Mouse (Mus musculus) E14TG2a.4 (cell line): Measurements from ENCODE around the gene Khsrp.

Experiments used
- H3K27me3 ChIP-seq: 2 replicates; pipeline ENCODE4 v1.6.1; 2014; ENCODE audit warnings: low read length, control low read depth; ENCODE audit not compliant: insufficient read depth
- H3K36me3 ChIP-seq: 2 replicates; pipeline ENCODE4 v1.6.1; 2014; ENCODE audit warnings: low read length, control low read depth; ENCODE audit not compliant: insufficient read depth
- H3K4me1 ChIP-seq: replicated peaks from 2 replicates; pipeline ENCODE4 v1.6.1; 2014; ENCODE audit warnings: low read depth, low read length, control low read depth
- H3K4me3 ChIP-seq: replicated peaks from 2 replicates; pipeline ENCODE4 v1.5.1; 2014; ENCODE audit warnings: mild to moderate bottlenecking, low read length
- H3K9me3 ChIP-seq: 2 replicates; pipeline ENCODE4 v1.6.1; 2014; ENCODE audit warnings: low read length, control low read depth
- CTCF ChIP-seq: conservative IDR thresholded peaks from 2 replicates; pipeline ENCODE4 v1.5.1; 2014; ENCODE audit warnings: low read length
- NANOG ChIP-seq: IDR thresholded peaks from 2 replicates; pipeline ENCODE4 v1.6.1; 2014; ENCODE audit warnings: borderline replicate concordance, low read length, mixed read lengths
- POU5F1 ChIP-seq: IDR thresholded peaks from 2 replicates; pipeline ENCODE4 v1.6.1; 2014; ENCODE audit warnings: low read length, borderline replicate concordance

Gene Khsrp

DNA sequence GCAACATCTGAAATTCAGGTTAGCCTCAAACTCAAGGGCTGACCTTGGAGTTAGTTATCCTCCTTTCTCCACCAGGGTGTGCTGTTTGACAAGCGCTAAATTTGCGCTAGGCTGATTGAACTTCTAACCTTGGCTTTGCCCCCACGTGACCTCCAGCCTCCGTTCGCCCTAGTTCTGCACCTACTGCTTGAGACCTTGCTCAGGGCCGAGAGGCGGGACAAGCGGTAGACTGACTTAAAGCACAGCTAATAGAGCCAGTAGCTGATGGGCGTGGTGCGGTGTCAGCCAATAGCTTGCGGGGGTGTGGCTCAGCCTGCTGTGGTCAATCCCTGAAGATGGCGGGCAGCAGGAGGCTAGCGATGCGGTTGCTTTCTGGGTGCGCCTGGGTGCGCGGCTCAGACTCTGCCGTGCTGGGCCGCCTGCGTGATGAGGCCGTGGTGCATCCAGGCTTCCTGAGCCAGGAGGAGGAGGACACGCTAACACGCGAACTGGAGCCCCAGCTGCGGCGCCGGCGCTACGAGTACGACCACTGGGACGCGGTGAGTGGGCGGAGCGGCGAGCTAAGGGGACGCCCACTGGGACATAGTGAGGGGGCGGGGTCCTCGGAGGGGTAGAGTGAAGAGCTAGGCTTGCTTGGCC, 34.2 kb downstream of the Khsrp start, which contains the start of gene Alkbh7:
Alkbh7 (plus strand) TSS at position 311 of the 639 bp plus-strand sequence.
- H3K27me3 ChIP-seq: no peaks in the 10 kb centered on the region
- peaks cover 87% of the 10 kb centered on the region for H3K36me3 ChIP-seq
- H3K4me1 ChIP-seq: peaks cover 60% of the 10 kb centered on the region
- H3K9me3 ChIP-seq: no peaks in the 10 kb centered on the region
- H3K4me3 ChIP-seq: peak within 1 kb of the TSS; percentile 95
- no peak for TF ChIP-seq NANOG
- peak; percentile 60 for TF ChIP-seq CTCF

DNA sequence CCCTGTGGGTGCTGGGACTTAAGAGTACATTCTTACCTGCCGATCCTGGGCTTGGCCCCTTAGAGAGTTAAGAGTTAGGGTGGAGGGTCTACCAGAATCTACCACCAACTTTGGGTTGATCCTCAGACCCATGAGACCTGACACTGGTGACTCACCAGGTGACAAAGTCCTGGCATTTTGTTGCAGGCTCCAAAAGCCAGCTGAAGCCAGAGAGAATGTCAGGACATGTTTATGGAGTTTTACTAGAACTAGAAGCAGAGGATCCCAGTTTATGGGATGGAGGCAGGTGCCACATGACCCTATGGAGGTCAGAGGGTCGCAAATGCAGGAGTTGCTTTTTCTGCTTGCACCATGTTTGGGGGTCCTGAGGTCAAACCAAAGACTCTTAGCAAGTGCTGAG, 34.8 kb downstream of the Khsrp start:
- no peak for TF ChIP-seq POU5F1
- no peak for TF ChIP-seq NANOG
- no peak for TF ChIP-seq CTCF
- Histone ChIP-seq H3K9me3 (no peaks in the 10 kb centered on the region), H3K4me3 (0 out of 2 replicates have a peak overlapping the region, but pooled peaks have one; percentile 1)

GRCm38 (mm10) chr17:56995046-56995445, 36.3 kb downstream of the Khsrp start:
- no peak for TF ChIP-seq POU5F1
- TF ChIP-seq NANOG: no peak
- no peak for TF ChIP-seq CTCF
- Histone ChIP-seq H3K4me1 (peaks cover 69% of the 10 kb centered on the region), H3K4me3 (no peak overlapping the region), H3K36me3 (peaks cover 81% of the 10 kb centered on the region), H3K9me3 (no peaks in the 10 kb centered on the region), H3K27me3 (no peaks in the 10 kb centered on the region)

More for the DNA sequence above, 34.8 kb downstream of the Khsrp start:
- Histone ChIP-seq H3K4me1 (peaks cover 62% of the 10 kb centered on the region), H3K36me3 (peaks cover 89% of the 10 kb centered on the region), H3K27me3 (no peaks in the 10 kb centered on the region)

DNA sequence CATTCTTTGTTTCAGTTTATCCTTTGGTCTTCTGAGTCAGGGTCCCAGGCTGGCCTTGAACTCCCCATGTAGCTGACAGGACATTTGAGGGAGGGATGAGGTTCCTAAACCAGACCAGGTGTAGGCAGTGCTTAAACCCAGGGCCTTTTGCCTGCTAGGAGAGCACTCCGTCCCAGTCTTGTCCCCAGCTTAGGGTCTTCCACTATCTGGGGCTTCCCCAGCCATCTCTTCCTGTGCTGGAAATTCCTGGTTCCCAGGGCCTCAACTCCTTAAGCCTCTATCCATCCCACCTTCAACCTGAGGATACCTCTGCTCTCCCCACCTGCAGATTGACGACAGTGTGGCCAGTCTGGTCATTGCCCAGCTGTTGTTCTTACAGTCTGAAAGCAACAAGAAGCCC, 40.4 kb downstream of the Khsrp start:
- peak overlapping the region; percentile 98 for H3K4me3 ChIP-seq
- H3K36me3 ChIP-seq: peaks cover 51% of the 10 kb centered on the region
- H3K27me3 ChIP-seq: no peaks in the 10 kb centered on the region
- H3K4me1 ChIP-seq: peaks cover 56% of the 10 kb centered on the region
- H3K9me3 ChIP-seq: no peaks in the 10 kb centered on the region
- no peak for TF ChIP-seq POU5F1

DNA sequence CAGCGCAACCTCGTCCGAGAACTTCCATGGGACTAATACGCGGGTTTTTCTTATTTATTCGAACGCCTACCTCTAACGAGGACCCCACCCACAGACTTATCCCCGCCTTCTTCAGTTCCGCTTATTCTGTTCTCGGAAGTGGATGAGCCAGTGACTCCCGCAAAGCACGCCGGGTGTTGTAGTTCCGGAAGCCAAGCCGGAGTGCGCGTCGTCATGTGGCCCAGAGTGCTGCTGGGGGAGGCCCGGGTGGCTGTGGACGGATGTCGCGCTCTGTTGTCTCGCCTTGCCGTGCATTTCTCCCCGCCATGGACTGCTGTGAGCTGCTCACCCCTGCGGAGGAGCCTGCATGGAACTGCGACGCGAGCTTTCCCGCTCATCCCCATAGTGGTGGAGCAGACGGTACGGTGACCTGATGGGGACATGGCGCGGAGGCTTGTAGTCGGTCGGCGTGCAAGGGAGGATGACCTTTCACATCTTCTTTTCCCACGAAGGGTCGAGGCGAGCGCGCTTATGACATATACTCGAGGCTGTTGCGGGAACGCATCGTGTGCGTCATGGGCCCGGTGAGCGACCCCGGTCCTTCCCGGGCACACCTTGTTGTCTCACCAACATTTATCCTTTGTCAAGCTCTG, 41.1 kb downstream of the Khsrp start, which contains the start of gene Clpp:
Clpp (plus strand) TSS at position 191 of the 632 bp plus-strand sequence.
- no peak for TF ChIP-seq NANOG
- TF ChIP-seq POU5F1: no peak
- TF ChIP-seq CTCF: no peak
- peaks cover 44% of the 10 kb centered on the region for H3K36me3 ChIP-seq
- no peaks in the 10 kb centered on the region for H3K9me3 ChIP-seq
- H3K4me3 ChIP-seq: peak within 1 kb of the TSS; percentile 98
- peaks cover 48% of the 10 kb centered on the region for H3K4me1 ChIP-seq
- no peaks in the 10 kb centered on the region for H3K27me3 ChIP-seq

DNA sequence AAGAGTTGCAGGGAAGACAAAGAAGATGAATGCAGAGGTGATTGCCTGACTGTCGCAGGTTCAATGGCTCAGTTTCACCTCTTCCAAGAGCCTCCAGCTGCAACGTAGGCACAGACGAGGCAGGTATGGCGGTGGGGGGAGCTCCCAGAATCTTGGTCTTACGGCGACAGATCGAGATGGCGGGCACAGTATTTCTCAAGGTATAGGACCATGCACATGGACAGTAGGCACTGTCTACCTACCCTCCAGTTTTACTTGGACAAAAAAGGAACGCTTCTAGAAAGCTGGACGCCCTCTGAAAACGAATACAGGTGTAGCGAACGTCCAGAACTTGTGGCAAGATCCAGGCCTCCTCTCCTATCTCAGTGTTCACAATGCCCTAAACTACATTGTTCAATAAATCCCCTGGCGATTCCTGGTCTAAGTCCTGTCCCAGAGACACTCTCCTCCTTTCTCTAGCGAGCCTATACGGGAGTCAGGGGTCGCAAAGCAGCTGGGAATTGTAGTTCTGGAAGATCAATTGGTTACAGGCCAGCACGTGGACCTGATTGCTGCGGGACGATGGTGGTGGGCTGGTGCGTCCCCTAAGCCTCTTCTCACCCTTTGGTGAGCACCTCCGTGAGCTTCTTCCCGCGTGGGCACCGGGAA, 41.7 kb downstream of the Khsrp start:
- H3K36me3 ChIP-seq: peaks cover 38% of the 10 kb centered on the region
- no peak for TF ChIP-seq POU5F1
- H3K4me3 ChIP-seq: peak overlapping the region; percentile 98
- no peaks in the 10 kb centered on the region for H3K9me3 ChIP-seq
- no peaks in the 10 kb centered on the region for H3K27me3 ChIP-seq
- H3K4me1 ChIP-seq: peaks cover 45% of the 10 kb centered on the region

GRCm38 (mm10) chr17:56988921-56989430, 42.3 kb downstream of the Khsrp start:
- peaks cover 44% of the 10 kb centered on the region for H3K4me1 ChIP-seq
- H3K4me3 ChIP-seq: peak overlapping the region; percentile 98; the same call in 1 of the 2 replicates
- TF ChIP-seq POU5F1 (no peak), CTCF (no peak), NANOG (no peak)
- no peaks in the 10 kb centered on the region for H3K9me3 ChIP-seq
- H3K36me3 ChIP-seq: peaks cover 31% of the 10 kb centered on the region
- H3K27me3 ChIP-seq: no peaks in the 10 kb centered on the region

DNA sequence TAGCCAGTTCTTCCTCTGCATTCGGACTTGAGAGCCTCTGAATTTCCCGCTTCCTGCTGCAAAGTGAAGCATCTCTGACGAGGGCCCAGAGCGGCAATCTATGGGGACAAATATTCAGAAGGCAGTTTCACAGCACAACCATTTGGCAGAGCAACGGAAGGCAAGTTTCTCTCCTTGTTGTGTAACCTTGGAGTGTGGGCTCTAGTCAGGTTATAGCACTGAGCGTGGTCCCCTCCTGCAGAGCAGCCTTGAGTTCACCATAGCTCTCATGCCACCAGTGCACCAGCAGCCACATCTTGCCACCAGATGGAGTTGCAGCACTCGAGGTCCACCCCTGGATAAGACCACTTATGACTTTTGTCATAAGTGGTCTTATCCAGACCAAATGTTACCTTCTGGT, 42.9 kb downstream of the Khsrp start:
- Histone ChIP-seq H3K4me1 (peaks cover 39% of the 10 kb centered on the region), H3K36me3 (peaks cover 26% of the 10 kb centered on the region), H3K27me3 (no peaks in the 10 kb centered on the region), H3K9me3 (no peaks in the 10 kb centered on the region), H3K4me3 (no peak overlapping the region)
- TF ChIP-seq NANOG (no peak), CTCF (no peak), POU5F1 (no peak)
